Mouse (Mus musculus): ENCODE results near the gene Slc26a9.

DNA sequence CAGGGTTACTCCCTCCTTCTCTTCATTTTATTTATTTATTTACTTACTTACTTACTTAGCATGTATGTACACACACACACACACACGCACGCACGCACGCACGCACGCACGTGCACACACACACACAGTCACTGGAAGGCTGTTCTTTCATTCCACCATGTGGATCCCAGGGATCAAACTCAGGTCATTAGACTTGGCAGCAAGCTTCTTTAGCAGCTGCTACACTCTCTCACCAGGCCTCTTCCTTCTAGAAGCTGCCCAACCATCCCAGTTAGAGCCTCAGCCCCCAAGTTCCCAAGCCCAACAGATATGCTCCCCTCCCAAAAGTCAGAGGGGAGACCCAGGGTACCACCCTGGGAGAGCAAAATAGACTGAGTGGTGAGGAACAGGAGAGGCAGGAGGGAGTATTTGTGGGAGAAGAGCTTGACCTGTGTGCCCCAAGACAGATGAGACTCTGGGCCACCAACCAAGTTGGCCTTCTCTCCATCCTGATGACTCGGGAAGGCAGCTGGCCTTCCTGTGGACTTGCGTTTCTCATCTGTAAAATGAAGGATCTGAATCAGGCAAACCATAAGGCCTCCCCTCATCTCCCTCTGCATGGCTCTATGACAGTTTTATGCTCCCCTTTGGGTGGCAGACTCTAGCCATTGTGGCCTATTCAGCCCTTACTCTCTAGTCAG lies 4.2 kb upstream of the Slc26a9 start:
- no peak for TF ChIP-seq CTCF (IDR thresholded peaks at IDR 0.05; ENCODE audit: low read depth)
- TF ChIP-seq EP300 (IDR thresholded peaks at IDR 0.05; ENCODE audit: low read depth): no peak
